Mouse (Mus musculus): Measurements from ENCODE around the gene Olfr1362. TPM values are rescaled to one million over a fixed set of nuclear protein-coding genes. Genes with fewer than 3 reads are reported as not detected.
A peak's percentile ranks its signal among the peaks of the same experiment; 100 is the strongest.

Gene Olfr1362
- not detected in 2 replicates for polyA plus RNA-seq (2014; fragmentation: Nextera tagmentation; extraction: Ambion mirVana)

GRCm38 (mm10) chr13:21613922-21614321 is at the start of gene Olfr1362:
Olfr1362 (minus strand) TSS chr13:21614022.
- DNase-seq (ENCODE audit: low spot score) (no peak), ATAC-seq (ENCODE audit: low FRiP score) (no peak)
- H3K4me1 ChIP-seq (replicated peaks; ENCODE audit: control insufficient read depth, insufficient read depth, low read length) = no peaks in the 10 kb centered on the region
- no peak within 1 kb of the TSS for H3K4me2 ChIP-seq (replicated peaks)
- H3K9me3 ChIP-seq (ENCODE audit: control insufficient read depth, low read length) = no peaks in the 10 kb centered on the region
- no peak within 1 kb of the TSS for H3K27ac ChIP-seq
- H3K27me3 ChIP-seq (ENCODE audit: control insufficient read depth, insufficient read depth, low read length) = no peaks in the 10 kb centered on the region
- H3K4me3 ChIP-seq (replicated peaks; ENCODE audit: low read length) = no peak within 1 kb of the TSS
- H3K36me3 ChIP-seq (replicated peaks; ENCODE audit: control insufficient read depth, insufficient read depth) = no peaks in the 10 kb centered on the region
- H3K9ac ChIP-seq = no peak within 1 kb of the TSS

- no peak for ATAC-seq (ENCODE audit: low FRiP score)
- H3K27me3 ChIP-seq (ENCODE audit: control insufficient read depth, insufficient read depth, low read length) = no peaks in the 10 kb centered on the region
- no peak for DNase-seq (ENCODE audit: low spot score)
- no peaks in the 10 kb centered on the region for H3K9me3 ChIP-seq (ENCODE audit: control insufficient read depth, low read length)
- H3K4me3 ChIP-seq (replicated peaks; ENCODE audit: low read length) = no peak within 1 kb of the TSS
- WGBS = 76% methylated on average over 2 of the region's 2 CpGs
- H3K27ac ChIP-seq = no peak within 1 kb of the TSS
- H3K9ac ChIP-seq = no peak within 1 kb of the TSS
- no peaks in the 10 kb centered on the region for H3K4me1 ChIP-seq (replicated peaks; ENCODE audit: control insufficient read depth, insufficient read depth, low read length)
- no peaks in the 10 kb centered on the region for H3K36me3 ChIP-seq (replicated peaks; ENCODE audit: control insufficient read depth, insufficient read depth)
- no peak within 1 kb of the TSS for H3K4me2 ChIP-seq (replicated peaks)
These were observed 49.5 kb upstream of the Olfr1362 start, which contains the start of gene Olfr1361 for GRCm38 (mm10) chr13:21663286-21663685. Olfr1361 (minus strand) TSS chr13:21663386.

GRCm38 (mm10) chr13:21642418-21642817 is 28.6 kb upstream of the Olfr1362 start, which contains the start of gene Olfr11:
Olfr11 (minus strand) TSS chr13:21642518.
- Histone ChIP-seq H3K4me1 (replicated peaks; ENCODE audit: control insufficient read depth, insufficient read depth, low read length) (no peaks in the 10 kb centered on the region), H3K27ac (no peak within 1 kb of the TSS), H3K4me2 (replicated peaks) (no peak within 1 kb of the TSS), H3K9ac (no peak within 1 kb of the TSS), H3K9me3 (ENCODE audit: control insufficient read depth, low read length) (no peaks in the 10 kb centered on the region), H3K27me3 (ENCODE audit: control insufficient read depth, insufficient read depth, low read length) (no peaks in the 10 kb centered on the region), H3K4me3 (replicated peaks; ENCODE audit: low read length) (no peak within 1 kb of the TSS), H3K36me3 (replicated peaks; ENCODE audit: control insufficient read depth, insufficient read depth) (no peaks in the 10 kb centered on the region)
- WGBS = 83% methylated on average over 2 of the region's 2 CpGs
- DNase-seq (ENCODE audit: low spot score) = no peak
- ATAC-seq (ENCODE audit: low FRiP score) = no peak

- 65% methylated on average over 2 of the region's 2 CpGs for WGBS
- ATAC-seq (ENCODE audit: low FRiP score) = peak; percentile 51; the same call in 1 of the 2 replicates
- H3K4me3 ChIP-seq (replicated peaks; ENCODE audit: low read length) = no peak overlapping the region
These were observed 22.2 kb downstream of the Olfr1362 start for GRCm38 (mm10) chr13:21591618-21592017.

GRCm38 (mm10) chr13:21581659-21582058 is 32.2 kb downstream of the Olfr1362 start, which contains the start of gene Olfr1364:
Olfr1364 (minus strand) TSS chr13:21581759.
- DNase-seq (ENCODE audit: low spot score) = no peak
- Histone ChIP-seq H3K27ac (no peak within 1 kb of the TSS), H3K4me2 (replicated peaks) (no peak within 1 kb of the TSS), H3K27me3 (ENCODE audit: control insufficient read depth, insufficient read depth, low read length) (no peaks in the 10 kb centered on the region), H3K36me3 (replicated peaks; ENCODE audit: control insufficient read depth, insufficient read depth) (no peaks in the 10 kb centered on the region), H3K4me1 (replicated peaks; ENCODE audit: control insufficient read depth, insufficient read depth, low read length) (no peaks in the 10 kb centered on the region), H3K4me3 (replicated peaks; ENCODE audit: low read length) (no peak within 1 kb of the TSS), H3K9ac (no peak within 1 kb of the TSS), H3K9me3 (ENCODE audit: control insufficient read depth, low read length) (no peaks in the 10 kb centered on the region)
- no peak for ATAC-seq (ENCODE audit: low FRiP score)
- 89% methylated on average over 2 of the region's 2 CpGs for WGBS

More at GRCm38 (mm10) chr13:21591618-21592017, 22.2 kb downstream of the Olfr1362 start:
- H3K36me3 ChIP-seq (replicated peaks; ENCODE audit: control insufficient read depth, insufficient read depth) = no peaks in the 10 kb centered on the region
- H3K9me3 ChIP-seq (ENCODE audit: control insufficient read depth, low read length) = 0 out of 2 replicates have a peak, but pooled peaks cover 6% of the 10 kb centered on the region
- no peak overlapping the region for H3K9ac ChIP-seq
- no peak overlapping the region for H3K27ac ChIP-seq
- H3K4me1 ChIP-seq (replicated peaks; ENCODE audit: control insufficient read depth, insufficient read depth, low read length) = no peaks in the 10 kb centered on the region
- no peak overlapping the region for H3K4me2 ChIP-seq (replicated peaks)
- no peak for DNase-seq (ENCODE audit: low spot score)
- no peaks in the 10 kb centered on the region for H3K27me3 ChIP-seq (ENCODE audit: control insufficient read depth, insufficient read depth, low read length)

Other genes with a start within 250 kb of the Olfr1362 start
- gene Zkscan3, start 211.3 kb downstream of the Olfr1362 start, polyA plus RNA-seq (2014; fragmentation: Nextera tagmentation; extraction: Ambion mirVana) = 55.8 and 59.7 TPM in 2 replicates
- gene Pgbd1, start 173.0 kb downstream of the Olfr1362 start, polyA plus RNA-seq (2014; fragmentation: Nextera tagmentation; extraction: Ambion mirVana) = 3.3 and 3.7 TPM in 2 replicates
- gene Zscan26, start 160.3 kb downstream of the Olfr1362 start, polyA plus RNA-seq (2014; fragmentation: Nextera tagmentation; extraction: Ambion mirVana) = 14.1 and 17.4 TPM in 2 replicates
- 3.0 and 3.7 TPM in 2 replicates for gene Nkapl, start 145.5 kb downstream of the Olfr1362 start, polyA plus RNA-seq (2014; fragmentation: Nextera tagmentation; extraction: Ambion mirVana)
- 8.9 and 9.9 TPM in 2 replicates for gene Zkscan4, start 135.1 kb downstream of the Olfr1362 start, polyA plus RNA-seq (2014; fragmentation: Nextera tagmentation; extraction: Ambion mirVana)
- not detected in 2 replicates for gene Gm10065, start 134.6 kb downstream of the Olfr1362 start, polyA plus RNA-seq (2014; fragmentation: Nextera tagmentation; extraction: Ambion mirVana)
- 0.25 and 0.42 TPM in 2 replicates for gene AK157302, start 118.8 kb downstream of the Olfr1362 start, polyA plus RNA-seq (2014; fragmentation: Nextera tagmentation; extraction: Ambion mirVana)
- gene Gm11273, start 112.6 kb downstream of the Olfr1362 start, polyA plus RNA-seq (2014; fragmentation: Nextera tagmentation; extraction: Ambion mirVana) = 5.4 and 6.6 TPM in 2 replicates
- 7.4 and 8.0 TPM in 2 replicates for gene Zkscan8, start 82.9 kb downstream of the Olfr1362 start, polyA plus RNA-seq (2014; fragmentation: Nextera tagmentation; extraction: Ambion mirVana)
- gene Olfr1366, start 71.2 kb downstream of the Olfr1362 start, polyA plus RNA-seq (2014; fragmentation: Nextera tagmentation; extraction: Ambion mirVana) = 0.08 and 0.21 TPM in 2 replicates
- gene Olfr1535, start 54.1 kb downstream of the Olfr1362 start, polyA plus RNA-seq (2014; fragmentation: Nextera tagmentation; extraction: Ambion mirVana) = 0.04 TPM in 1 of 2 replicates, not detected in the other
- gene Olfr1364, start 32.3 kb downstream of the Olfr1362 start, polyA plus RNA-seq (2014; fragmentation: Nextera tagmentation; extraction: Ambion mirVana) = not detected in 2 replicates
- gene Olfr11, start 28.5 kb upstream of the Olfr1362 start, polyA plus RNA-seq (2014; fragmentation: Nextera tagmentation; extraction: Ambion mirVana) = not detected in 2 replicates
- gene Olfr1361, start 49.4 kb upstream of the Olfr1362 start, polyA plus RNA-seq (2014; fragmentation: Nextera tagmentation; extraction: Ambion mirVana) = not detected in 2 replicates
- not detected in 2 replicates for gene Olfr1360, start 63.4 kb upstream of the Olfr1362 start, polyA plus RNA-seq (2014; fragmentation: Nextera tagmentation; extraction: Ambion mirVana)
- not detected in 2 replicates for gene Olfr1359, start 84.1 kb upstream of the Olfr1362 start, polyA plus RNA-seq (2014; fragmentation: Nextera tagmentation; extraction: Ambion mirVana)
- gene Hist1h2bl, start 102.1 kb upstream of the Olfr1362 start, polyA plus RNA-seq (2014; fragmentation: Nextera tagmentation; extraction: Ambion mirVana) = not detected in 2 replicates
- gene Hist1h2ai, start 102.4 kb upstream of the Olfr1362 start, polyA plus RNA-seq (2014; fragmentation: Nextera tagmentation; extraction: Ambion mirVana) = 5.4 and 7.5 TPM in 2 replicates
- 2.4 and 3.2 TPM in 2 replicates for gene Hist1h3h, start 103.6 kb upstream of the Olfr1362 start, polyA plus RNA-seq (2014; fragmentation: Nextera tagmentation; extraction: Ambion mirVana)
- 1.4 TPM in 2 replicates for gene Hist1h2bm, start 108.0 kb upstream of the Olfr1362 start, polyA plus RNA-seq (2014; fragmentation: Nextera tagmentation; extraction: Ambion mirVana)
- gene Hist1h4j, start 121.0 kb upstream of the Olfr1362 start, polyA plus RNA-seq (2014; fragmentation: Nextera tagmentation; extraction: Ambion mirVana) = 0.33 and 0.64 TPM in 2 replicates
- gene Hist1h4k, start 136.5 kb upstream of the Olfr1362 start, polyA plus RNA-seq (2014; fragmentation: Nextera tagmentation; extraction: Ambion mirVana) = 2.0 and 2.7 TPM in 2 replicates
- 2.4 and 3.4 TPM in 2 replicates for gene Hist1h2ak, start 139.8 kb upstream of the Olfr1362 start, polyA plus RNA-seq (2014; fragmentation: Nextera tagmentation; extraction: Ambion mirVana)
- not detected in 2 replicates for gene Hist1h2bn, start 140.1 kb upstream of the Olfr1362 start, polyA plus RNA-seq (2014; fragmentation: Nextera tagmentation; extraction: Ambion mirVana)
- 1.6 and 1.7 TPM in 2 replicates for gene Hist1h1b, start 166.6 kb upstream of the Olfr1362 start, polyA plus RNA-seq (2014; fragmentation: Nextera tagmentation; extraction: Ambion mirVana)
- gene Hist1h3i, start 169.3 kb upstream of the Olfr1362 start, polyA plus RNA-seq (2014; fragmentation: Nextera tagmentation; extraction: Ambion mirVana) = 37.4 and 39.0 TPM in 2 replicates
- gene Hist1h2an, start 173.2 kb upstream of the Olfr1362 start, polyA plus RNA-seq (2014; fragmentation: Nextera tagmentation; extraction: Ambion mirVana) = 1.3 TPM in 1 of 2 replicates, not detected in the other
- gene Hist1h2bp, start 173.4 kb upstream of the Olfr1362 start, polyA plus RNA-seq (2014; fragmentation: Nextera tagmentation; extraction: Ambion mirVana) = 0.82 and 1.1 TPM in 2 replicates
- gene Hist1h2bq, start 196.2 kb upstream of the Olfr1362 start, polyA plus RNA-seq (2014; fragmentation: Nextera tagmentation; extraction: Ambion mirVana) = 3.5 and 3.6 TPM in 2 replicates
- not detected in 2 replicates for gene Hist1h2ao, start 196.4 kb upstream of the Olfr1362 start, polyA plus RNA-seq (2014; fragmentation: Nextera tagmentation; extraction: Ambion mirVana)
- not detected in 2 replicates for gene Hist1h4m, start 197.7 kb upstream of the Olfr1362 start, polyA plus RNA-seq (2014; fragmentation: Nextera tagmentation; extraction: Ambion mirVana)
- gene Hist1h4n, start 218.2 kb upstream of the Olfr1362 start, polyA plus RNA-seq (2014; fragmentation: Nextera tagmentation; extraction: Ambion mirVana) = 5.5 and 8.9 TPM in 2 replicates
- gene Hist1h2ap, start 219.5 kb upstream of the Olfr1362 start, polyA plus RNA-seq (2014; fragmentation: Nextera tagmentation; extraction: Ambion mirVana) = 574 and 576 TPM in 2 replicates
- 3.8 TPM in 2 replicates for gene Hist1h2br, start 219.7 kb upstream of the Olfr1362 start, polyA plus RNA-seq (2014; fragmentation: Nextera tagmentation; extraction: Ambion mirVana)

Measured in hindbrain, embryonic 14.5 days (tissue).